Mouse (Mus musculus): ENCODE results near the gene 2310061I04Rik. TPM values are rescaled to one million over a fixed set of nuclear protein-coding genes. Genes with fewer than 3 reads are reported as not detected.

2310061I04Rik gene
- total RNA-seq, 1 experiment from 2014 or later: 5.7 TPM

DNA sequence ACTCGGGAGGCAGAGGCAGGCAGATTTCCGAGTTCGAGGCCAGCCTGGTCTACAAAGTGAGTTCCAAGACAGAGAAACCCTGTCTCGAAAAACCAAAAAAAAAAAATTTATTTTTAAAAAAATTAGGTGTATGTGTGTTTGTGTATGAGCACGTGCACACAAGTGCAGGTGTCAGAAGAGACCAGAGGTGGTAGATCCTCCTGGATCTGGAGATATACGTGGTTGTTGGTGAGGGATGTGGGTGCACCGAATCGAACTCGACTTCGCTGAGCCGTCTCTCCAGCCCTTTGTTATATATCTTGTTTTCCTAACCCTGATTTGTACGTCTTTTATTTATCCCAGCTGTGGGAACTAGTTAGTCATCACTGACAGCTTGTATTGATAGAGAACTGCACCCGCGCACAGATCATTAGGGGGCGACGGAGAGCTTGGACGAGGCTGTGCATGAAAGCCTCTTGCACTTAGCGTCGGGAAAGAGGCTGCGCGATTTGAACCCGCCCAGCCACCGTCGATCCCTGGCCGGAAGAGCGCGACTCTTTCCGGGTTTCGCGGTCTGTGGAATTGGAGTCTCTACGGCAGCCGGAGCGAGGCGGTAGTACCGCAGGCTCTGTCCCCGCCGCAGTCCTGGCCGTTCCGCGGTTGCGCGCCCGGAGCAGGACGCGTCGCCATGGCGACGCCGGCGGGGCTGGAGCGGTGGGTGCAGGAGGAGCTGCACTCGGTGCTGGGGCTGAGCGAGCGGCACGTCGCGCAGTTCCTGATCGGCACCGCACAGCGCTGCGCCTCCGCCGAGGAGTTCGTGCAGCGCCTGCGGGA lies 17.8 kb downstream of the 2310061I04Rik start, which contains the start of gene Dhx16:
TSS of gene Dhx16 (plus strand) at position 575 of the 813 bp plus-strand sequence.
- peak; percentile 97 for ATAC-seq (replicated peaks; ENCODE audit: insufficient number of reproducible peaks, low FRiP score, low TSS enrichment, poor library complexity, severe bottlenecking)

DNA sequence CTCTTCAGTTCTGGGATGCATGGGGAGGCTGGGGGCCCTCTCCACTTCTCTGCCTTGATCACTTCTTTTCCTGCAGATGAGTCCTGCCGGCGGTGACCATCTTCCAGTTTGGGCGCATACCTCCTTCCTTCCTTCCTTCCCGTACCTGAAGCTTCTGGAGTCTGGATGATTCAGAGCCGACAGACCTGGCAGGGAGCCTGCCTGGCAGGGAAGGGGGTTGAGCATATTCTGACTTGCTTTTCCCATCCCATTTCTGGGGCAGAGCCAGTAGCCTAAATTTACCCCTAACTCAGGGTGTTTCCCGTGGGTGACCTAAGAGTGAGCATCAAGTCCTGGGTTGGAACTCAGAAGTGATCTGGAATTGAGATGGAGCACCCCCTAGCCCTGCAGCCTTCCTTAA lies 22.5 kb downstream of the 2310061I04Rik start:
- no peak for ATAC-seq (replicated peaks; ENCODE audit: insufficient number of reproducible peaks, low FRiP score, low TSS enrichment, poor library complexity, severe bottlenecking)

DNA sequence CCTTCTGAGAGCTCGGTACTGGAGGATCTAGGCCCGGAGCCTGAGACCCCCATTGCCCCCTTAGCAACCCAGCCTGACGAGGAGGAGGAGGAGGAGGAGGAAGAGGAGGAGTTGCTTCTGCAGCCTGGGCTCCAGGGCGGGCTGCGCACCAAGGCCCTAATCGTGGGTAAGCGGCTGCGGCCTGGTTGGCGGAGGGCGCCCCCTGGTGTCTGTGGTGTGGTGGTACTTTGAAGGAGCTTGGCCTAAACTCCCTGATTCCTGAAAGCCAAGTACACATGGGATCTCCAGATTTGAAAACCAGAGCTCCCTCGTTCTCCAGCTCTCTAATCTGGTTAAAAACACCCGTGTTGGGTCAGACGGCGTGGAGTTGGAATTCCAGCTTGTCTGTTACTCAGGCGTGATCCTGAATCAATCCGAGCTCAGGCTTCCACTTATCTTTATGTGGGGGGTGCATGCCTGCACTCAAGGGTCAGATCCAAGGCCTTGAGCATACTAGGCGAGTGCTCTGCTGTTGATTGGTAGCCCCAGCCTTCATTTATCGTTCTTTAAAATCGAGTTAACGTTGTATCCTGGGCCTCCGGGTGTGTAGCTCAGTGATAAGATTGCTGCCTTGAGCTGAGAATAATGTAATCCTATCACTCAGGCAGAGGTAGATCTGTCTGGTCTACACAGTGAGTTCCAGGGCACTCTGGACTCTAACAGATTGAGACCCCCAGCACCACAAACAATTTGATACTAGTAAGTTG lies 23.3 kb downstream of the 2310061I04Rik start:
- ATAC-seq (replicated peaks; ENCODE audit: insufficient number of reproducible peaks, low FRiP score, low TSS enrichment, poor library complexity, severe bottlenecking): peak; percentile 63

DNA sequence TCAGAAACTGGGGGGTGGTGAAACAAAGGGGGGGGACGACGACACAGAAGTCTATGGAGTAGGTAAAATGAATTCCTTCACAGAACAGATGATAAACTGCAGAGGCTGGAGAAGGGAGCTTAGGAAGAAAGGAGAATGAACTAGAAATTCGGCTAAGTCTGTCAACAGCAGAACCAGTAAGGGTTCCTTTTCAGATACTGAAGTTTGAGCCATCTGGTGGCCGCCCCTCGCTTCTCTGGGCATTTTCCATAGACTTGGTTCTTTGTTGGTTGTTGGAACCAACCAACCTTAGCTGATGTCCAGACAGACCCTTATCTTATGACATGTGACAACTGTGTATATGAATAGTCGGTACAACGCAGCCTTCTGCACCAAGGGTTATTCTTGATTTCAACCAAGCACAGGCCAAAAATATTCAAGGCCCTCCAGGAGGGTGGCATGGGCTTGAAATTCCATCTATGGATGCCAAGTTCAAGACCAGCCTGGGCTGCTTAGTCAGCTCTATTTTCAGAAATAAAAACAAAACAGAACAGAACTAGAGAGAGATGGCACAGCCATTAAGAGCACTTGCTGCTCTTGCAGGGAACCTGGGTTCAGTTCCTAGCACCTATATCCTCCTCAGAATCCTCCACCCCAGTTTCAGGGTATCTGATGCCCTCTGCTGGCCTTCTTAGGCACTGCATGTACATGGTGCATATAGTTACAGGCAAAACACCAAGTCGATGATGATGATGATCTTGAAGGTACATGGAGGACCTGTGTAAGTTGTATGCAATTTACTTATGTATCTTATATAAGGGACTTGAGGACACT lies 26.1 kb downstream of the 2310061I04Rik start:
- ATAC-seq (replicated peaks; ENCODE audit: insufficient number of reproducible peaks, low FRiP score, low TSS enrichment, poor library complexity, severe bottlenecking): no peak

DNA sequence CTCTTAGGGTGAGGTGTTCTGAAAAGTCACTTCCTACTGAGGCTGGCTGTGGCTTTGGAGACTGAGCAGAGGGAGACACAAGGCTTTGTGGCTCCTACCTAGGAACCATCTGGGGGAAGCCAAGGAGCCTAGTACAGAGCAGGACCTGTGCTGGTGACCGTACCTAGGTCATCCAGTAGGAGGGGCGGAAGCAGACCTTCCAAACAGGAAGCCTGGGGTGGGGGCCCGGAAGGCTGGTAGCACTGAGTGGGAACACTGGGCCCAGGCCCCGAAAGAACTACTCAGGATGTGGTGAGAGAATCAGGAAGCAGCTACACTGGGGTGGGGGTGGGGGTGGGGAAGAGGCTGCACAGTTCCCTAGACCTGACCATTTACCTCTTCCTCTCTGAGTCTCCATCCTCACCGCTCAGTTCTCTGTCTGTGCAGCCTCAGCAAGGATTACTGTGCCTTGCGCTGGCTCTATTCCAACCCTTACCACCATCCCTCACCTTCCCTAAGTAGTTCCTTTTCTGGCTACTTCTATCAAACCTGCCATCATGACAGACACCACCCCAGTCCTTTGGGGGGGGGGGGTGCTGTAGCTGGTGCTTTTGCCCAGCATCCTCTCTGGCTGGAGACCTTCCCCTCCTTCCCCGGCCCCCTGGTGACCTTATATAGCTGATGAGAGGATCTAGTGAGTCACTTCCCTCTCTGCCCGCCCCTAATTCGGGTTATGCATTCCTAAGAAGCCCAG lies 26.9 kb downstream of the 2310061I04Rik start:
- peak; percentile 56 for ATAC-seq (replicated peaks; ENCODE audit: insufficient number of reproducible peaks, low FRiP score, low TSS enrichment, poor library complexity, severe bottlenecking)

DNA sequence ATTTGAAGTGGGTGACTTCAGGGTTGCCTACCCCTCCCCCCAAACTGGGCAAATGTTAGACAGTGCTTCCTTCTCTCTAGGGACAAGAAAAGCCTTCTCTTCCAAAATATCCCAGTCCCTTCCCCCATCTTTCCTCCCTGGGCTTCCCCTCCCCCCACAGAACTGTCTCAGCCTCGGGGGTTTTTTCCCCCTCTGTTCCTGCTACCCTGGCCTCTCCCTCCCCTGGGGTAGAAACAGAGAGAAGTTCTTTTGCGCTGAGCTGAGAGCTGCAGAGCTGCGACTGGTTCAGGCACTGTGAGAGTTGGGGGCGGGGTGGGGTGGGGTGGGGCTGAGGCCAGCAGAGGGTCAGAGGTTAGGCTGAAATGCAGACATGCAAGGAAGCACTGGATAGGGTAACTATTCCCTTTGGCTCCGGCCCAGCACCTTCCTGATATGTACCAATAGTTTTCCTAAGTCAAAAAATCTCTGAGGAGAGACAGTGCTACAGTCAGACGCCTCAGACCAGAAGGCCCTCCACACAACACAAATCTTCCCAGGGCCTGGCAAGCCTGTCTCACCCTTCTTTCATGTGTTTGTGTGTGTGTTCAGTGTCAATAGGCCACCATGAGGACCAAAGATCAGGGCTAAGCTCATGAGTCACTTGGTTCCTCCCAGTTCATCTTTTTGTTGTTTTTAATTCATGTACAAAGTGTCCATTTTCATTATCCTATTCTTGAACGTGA lies 27.7 kb downstream of the 2310061I04Rik start:
- ATAC-seq (replicated peaks; ENCODE audit: insufficient number of reproducible peaks, low FRiP score, low TSS enrichment, poor library complexity, severe bottlenecking): peak; percentile 0; the same call in 1 of the 2 replicates

DNA sequence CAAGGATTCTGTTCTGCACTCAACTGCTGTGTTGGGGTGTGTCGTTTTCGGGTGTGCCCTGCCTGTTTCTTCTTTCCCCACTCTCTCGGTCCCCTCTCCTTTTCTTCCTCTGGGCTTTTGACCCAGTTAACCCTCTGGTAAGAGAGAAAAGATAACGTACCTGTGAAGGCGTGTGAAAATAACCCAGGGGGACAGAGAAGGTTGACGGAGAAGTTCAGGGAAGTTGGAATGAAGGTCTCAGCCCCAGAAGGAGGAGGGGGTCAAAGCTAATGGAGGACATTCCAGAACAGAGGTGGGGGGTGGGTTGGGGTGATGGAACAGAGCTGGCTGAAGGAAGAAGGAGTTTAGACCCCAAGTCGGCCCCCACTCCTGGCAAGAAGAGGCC lies 28.3 kb downstream of the 2310061I04Rik start:
- no peak for ATAC-seq (replicated peaks; ENCODE audit: insufficient number of reproducible peaks, low FRiP score, low TSS enrichment, poor library complexity, severe bottlenecking)

DNA sequence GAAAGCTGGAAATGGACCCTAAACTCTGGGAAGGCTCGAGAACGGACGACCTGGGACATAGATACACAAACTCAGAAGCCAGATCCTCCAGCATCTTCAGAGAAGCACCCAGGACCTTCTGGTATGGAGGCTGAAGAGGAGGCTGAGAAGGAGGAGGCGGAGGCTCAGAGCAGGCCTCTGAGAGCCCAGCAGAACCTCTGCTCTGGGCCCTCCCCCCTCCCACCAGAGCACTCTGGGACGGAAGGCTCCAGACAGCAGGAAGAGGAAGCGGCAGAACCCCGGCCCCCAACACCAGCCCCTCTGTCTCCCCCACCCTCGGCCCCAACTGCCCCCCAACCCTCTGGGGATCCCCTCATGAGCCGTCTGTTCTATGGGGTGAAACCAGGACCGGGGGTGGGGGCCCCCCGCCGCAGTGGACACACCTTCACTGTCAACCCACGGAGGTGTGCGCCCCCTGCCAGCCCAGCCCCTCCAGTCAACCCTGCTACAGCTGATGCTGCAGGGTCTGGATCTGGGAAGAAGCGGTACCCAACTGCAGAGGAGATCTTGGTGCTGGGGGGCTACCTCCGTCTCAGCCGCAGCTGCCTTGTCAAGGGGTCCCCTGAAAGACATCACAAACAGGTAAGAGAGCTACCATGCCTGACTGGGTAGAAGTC lies 28.9 kb downstream of the 2310061I04Rik start:
- no peak for ATAC-seq (replicated peaks; ENCODE audit: insufficient number of reproducible peaks, low FRiP score, low TSS enrichment, poor library complexity, severe bottlenecking)

DNA sequence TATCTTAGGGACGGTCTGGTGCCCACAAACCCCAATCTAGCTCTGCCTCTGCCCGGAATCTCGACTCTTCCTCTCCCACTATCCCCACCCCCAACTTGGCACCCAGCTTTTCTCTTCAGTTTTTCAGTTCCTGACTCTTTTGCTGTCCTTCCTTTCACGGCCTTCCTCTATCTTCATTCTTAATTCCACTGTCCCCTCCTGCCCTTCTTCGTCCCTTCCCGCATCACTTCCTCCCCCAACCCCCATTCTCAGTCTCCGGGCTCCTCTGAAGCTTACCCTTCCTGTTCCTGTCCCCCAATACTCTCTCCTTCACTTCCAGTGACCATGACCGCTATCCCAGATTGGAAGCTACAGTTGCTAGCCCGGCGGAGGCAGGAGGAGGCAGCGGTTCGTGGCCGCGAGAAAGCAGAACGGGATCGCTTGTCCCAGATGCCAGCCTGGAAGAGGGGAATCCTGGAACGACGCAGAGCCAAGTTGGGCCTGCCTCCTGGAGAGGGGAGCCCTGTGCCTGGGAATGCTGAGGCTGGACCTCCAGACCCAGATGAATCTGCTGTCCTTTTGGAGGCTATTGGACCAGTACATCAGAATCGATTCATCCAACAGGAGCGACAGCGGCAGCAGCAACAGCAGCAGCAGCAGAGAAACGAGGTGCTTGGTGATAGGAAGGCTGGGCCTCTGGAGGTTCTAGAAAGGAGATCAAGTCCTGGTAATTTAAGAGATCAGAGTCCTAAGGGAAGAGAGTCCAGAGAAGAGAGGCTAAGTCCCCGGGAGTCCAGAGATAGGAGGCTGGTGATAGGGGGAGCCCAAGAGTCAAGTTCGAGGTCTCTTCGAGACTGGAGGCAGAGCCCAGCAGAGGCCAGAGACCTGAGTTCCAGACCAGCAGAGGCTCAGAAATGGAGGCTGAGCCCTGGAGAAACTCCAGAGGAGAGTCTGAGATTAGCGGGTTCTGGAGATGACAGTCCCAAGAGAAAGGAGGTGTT lies 30.0 kb downstream of the 2310061I04Rik start:
- no peak for ATAC-seq (replicated peaks; ENCODE audit: insufficient number of reproducible peaks, low FRiP score, low TSS enrichment, poor library complexity, severe bottlenecking)

DNA sequence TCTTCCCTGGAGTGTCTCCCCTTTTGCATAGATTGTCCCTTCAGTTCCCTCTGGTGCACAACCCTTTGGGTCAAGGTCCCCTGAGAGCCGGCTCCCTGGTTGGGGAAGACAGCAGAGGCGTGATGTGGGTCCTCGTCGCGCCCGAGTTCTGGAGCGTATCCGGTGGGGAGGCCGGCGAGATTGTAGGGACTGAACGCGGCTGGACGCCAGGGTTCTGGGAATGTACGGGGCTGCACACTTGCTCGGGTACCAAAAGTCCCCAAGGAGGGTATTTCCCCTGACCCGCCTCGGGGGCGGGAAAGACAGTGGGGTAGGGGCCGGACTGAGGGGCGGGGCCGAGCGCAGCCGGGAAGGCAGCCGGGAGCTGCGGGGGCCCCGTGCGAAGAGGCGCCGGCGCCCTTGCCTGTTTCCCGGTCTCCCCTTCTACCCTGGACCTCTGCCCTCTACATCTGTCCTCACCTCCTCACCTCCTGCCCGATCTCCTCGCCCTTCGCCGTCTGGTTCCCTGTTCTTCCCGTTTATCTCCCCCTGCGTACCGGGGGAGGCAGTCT lies 30.9 kb downstream of the 2310061I04Rik start:
- ATAC-seq (replicated peaks; ENCODE audit: insufficient number of reproducible peaks, low FRiP score, low TSS enrichment, poor library complexity, severe bottlenecking): no peak

DNA sequence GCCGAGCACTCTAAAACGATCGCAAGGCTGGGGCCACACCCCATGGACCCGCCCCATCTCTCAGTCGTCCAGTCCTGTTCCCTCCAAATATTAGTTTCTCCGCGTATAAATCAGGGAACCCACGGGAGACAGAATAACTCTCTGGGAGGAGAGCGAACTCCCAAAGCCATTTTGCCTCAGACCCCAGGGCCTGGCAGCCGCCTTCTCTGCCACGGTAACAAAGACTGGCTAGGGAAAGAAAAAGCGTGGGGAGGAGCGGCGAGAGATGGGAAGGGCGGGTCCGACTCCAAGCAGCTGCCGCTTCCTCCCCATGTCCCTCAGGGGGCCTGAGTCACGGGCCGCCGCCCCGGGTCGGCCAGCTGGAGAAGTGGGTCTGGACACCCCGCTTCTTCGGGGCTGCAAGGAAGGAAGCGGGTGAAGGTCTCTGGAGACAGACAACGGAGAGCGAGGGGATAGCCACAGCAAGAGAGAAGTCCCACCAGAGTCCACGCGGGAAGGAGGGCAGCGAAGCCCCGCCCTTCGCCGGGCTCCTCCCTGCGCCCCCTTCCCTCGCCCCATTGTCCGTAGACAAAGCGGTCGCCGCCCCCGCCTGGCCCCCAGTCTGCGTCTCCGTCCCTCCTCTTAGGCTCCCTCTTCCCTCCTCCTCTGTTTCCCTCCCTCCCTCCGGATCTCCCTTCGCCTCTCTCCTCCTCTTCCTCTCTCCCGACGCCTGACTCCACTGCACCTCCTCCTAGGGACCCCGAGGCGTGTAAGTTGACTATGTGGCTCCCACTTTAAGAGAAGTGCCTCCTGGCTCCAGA lies 31.6 kb downstream of the 2310061I04Rik start, which contains the start of gene Ppp1r18:
TSS of gene Ppp1r18 (plus strand) at position 113 of the 800 bp plus-strand sequence.
- ATAC-seq (replicated peaks; ENCODE audit: insufficient number of reproducible peaks, low FRiP score, low TSS enrichment, poor library complexity, severe bottlenecking): no peak

DNA sequence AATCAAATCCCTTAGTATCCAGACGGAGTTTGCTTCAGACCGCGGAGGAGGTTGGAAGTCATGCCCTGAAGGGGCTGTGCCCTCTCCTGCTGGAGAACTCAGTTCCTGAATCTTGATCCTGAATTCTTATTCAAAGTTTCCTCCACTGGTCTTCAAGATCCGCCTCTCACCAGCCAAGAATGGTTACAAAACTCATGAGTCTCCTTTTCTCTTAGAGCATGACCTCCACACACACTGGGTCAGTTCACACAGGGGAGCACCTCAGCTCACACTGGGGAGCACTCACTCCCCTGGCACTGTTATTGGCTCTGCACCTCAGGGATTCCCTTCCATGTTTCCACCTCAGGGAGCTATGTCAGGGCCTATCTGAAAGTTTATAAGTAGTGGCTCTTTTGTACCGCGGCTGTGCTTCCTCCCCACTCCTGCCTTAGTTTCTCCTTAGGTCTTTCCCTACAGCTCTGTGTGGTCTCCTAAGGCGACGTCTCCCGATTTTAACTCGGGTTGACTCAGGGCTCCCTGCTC lies 32.3 kb downstream of the 2310061I04Rik start:
- no peak for ATAC-seq (replicated peaks; ENCODE audit: insufficient number of reproducible peaks, low FRiP score, low TSS enrichment, poor library complexity, severe bottlenecking)

DNA sequence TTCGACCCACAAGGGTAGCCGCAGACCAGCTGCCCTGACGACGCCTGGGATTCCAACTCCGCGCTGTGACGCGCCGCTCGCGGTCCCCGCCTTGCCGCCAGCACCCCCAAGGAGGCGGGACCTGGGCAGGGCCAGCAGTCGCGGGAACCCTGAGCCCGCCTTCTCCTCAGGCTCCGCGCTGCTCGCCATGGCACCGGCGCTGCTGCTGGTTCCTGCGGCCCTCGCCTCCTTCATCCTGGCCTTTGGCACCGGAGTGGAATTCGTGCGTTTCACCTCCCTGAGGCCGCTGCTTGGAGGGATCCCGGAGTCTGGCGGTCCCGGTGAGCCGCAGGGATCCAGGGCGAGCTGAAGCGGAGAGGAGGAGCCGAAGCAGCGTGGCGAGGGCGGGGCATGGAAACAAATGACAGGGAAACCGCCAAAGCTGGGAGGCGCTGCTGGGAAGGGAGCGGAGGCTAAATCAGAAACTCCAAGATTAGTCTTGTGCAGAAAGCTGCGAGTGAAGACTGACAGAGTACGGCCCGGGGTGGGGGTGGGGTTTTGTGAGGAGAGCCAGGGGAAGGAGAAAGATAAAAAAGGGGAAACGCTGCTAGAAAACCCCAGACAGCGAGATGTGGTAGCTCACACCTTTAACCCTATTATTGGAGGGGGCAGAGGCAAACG lies 35.9 kb downstream of the 2310061I04Rik start, which contains the start of gene Nrm:
TSS of gene Nrm (plus strand) at position 121 of the 660 bp plus-strand sequence.
- peak; percentile 80 for ATAC-seq (replicated peaks; ENCODE audit: insufficient number of reproducible peaks, low FRiP score, low TSS enrichment, poor library complexity, severe bottlenecking)

DNA sequence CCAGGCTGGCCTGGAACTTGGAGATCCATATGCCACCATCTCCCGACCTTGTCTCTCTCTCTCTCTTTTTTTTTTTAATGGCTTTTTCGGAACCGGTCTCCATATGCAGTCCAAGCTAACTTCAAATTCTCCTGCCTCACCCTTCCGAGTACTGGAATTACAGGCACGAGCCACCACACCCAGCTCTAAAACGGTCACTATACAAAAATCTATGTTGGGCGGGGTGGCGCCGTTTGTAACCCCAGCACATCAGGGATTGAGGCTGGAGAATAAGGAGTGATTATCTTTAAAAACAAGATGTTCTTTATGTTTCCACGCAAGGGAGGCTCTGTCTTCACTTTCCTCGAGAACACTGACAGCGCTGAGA lies 36.4 kb downstream of the 2310061I04Rik start:
- no peak for ATAC-seq (replicated peaks; ENCODE audit: insufficient number of reproducible peaks, low FRiP score, low TSS enrichment, poor library complexity, severe bottlenecking)
